Mouse (Mus musculus): ENCODE measurements around the gene Cfap69.

The Cfap69 gene

DNA sequence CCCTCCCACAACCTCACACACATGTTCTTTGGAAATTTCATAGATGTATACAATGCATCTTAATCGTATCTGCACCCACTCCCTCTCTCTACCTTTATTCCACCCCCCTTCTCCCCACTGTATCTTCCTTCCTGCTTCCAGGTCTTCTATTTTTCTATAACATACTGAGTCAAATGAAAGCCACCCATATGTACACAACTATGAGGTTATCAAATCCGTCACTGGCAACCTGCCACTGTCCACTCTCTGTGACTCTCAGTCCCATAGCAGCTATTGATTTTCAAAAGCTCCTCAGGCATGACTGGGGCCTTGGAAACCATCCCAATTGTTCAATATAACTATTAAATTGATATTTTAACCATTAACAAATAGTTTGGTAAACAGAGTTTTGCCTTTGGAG lies 6.1 kb downstream of the Cfap69 start:
- no peak for DNase-seq (ENCODE audit: low spot score in 2 of 2)

DNA sequence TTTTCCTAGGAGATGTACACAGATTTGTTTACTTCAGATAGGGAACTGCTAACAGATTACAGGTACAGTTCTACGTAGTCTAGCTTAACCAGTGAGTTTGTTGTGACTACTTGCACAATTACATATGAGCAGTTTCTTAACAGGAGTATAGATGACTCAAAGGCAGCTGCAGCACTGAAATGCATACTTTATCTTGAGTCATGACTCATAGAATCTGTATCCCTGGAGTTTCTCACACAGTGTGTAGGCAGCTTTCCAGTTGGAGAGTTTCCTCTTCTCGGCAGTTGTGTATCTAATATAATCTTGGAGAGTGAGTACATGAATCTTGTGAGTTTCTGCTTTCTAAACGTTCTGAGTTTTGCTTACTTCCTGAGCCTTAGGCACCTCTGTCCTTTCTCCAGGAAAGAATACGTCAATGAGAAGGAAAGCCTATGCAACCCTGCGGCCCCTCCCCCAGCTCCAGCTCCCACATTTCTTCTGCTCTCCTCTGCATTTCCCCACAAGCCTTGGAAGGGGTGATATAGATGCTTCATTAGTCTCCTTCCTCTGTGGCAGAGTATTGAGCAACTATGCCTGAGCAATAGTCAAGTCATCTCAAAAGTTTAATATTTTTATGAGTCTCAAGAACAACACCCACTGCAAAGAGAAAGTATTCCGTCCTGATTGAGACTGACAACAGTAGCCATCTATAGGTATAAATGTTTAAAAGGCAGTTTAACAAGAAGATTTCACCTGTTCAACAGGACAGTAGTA lies 15.0 kb downstream of the Cfap69 start:
- DNase-seq (ENCODE audit: low spot score in 2 of 2): no peak

DNA sequence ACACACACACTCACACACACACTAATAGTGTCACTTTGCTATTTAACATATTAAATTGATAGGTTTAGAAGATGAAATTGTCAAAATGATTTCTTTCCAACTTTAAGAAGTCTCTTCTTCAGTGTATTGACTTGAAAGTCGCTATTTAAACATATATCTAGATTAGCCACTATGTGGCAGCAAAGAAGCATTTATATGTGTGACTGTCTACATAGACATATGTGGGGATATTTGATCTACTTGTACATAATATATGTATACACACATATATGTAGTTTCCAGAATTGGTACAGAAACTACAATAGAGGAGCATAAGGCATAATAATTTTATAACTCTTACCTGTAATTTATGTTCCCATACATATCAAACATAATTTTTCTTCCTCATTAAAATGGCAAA lies 17.9 kb downstream of the Cfap69 start:
- no peak for DNase-seq (ENCODE audit: low spot score in 2 of 2)

DNA sequence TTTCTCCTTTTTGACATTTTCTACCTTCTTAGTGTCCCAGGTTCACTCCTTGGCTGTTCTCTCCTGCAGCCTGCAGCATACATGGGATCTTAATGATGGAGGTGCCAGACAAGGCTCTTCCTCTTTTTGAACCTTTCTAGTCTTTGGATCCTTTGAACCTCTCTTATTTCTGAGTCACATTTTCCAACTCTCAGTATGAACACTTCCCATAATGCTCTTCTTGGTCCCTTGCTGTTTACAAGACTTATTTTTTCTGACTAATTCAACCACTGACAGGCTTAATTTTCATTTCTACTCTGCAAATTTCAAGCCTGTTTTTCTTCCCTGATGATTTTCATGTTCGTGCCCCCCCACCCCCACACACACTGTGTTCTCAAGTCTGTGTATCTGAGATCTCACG lies 25.5 kb downstream of the Cfap69 start:
- DNase-seq (ENCODE audit: low spot score in 2 of 2): no peak

DNA sequence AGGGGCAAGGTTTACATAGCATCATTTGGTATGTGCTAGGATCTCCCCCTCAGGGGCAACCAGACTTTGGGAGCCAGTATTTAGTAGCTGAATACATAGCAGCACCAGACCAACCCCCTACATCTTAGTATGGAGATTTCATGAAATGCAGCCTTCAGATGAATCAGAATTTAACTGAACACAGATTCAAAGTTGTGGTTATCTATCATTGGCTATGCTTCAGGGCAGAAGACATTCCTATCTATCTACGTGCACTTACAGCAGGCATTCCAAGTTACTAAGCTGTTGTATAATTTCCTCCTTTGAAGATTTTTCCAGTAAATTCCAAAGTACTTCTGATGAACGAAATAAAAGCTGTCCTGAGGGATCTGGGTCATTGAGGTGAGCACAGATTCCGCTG lies 38.5 kb downstream of the Cfap69 start:
- DNase-seq (ENCODE audit: low spot score in 2 of 2): no peak

DNA sequence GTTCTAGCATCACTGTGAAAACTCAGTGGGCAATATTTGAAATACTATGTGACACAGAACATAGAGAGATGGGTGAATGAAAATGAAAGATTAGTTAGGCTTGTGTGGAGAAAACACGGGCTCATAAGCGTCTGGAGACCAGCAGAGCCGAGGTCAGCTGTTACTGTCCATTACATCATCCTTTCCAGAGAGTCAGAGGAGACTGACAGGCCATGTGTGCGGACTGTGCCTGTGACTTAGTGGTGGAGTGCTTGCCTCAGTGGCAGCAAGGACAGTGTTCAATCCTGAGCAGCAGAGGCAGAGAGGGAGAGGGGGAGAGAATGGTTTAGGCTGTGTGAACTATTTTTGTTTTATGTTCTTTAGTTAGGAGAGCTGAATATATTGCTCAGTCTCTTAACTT lies 45.7 kb downstream of the Cfap69 start:
- no peak for DNase-seq (ENCODE audit: low spot score in 2 of 2)

DNA sequence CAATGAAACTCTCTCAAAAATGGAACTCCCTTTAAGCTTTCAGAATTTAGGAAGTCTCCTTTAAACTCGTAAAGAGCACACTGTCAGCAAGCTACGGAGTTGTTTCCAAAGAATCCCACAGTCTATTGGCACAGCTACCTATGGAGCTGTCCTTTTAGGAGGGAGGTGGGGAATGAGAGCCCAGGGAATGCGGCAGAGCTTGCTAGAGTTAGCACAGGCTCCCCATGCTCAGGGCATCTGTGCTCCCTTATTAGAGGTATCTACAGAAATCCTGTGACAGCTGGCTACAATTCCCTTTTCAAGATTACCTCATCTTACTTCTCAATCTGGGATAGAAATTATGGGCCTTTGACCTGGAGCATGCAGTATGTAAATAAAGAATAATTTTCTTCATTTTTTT lies 53.5 kb downstream of the Cfap69 start:
- DNase-seq (ENCODE audit: low spot score in 2 of 2): no peak

DNA sequence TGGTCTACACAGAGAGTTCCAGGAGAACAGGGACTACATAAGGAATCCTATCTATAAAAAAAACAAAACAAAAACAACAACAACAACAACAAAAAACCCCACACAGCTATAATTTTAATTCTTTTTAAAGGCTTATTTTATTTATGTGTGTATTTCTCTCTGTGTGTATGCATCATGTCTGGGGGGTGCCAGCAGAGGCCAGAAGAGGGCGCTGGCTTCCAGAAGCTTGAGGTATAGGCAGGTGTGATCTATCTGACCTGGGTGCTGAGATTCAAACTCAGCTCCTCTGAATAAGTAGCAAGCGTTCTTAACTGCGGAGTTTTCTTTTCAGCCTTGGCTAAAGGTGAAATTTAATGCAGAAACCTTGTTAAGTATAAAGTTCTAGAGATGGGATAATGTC lies 76.4 kb downstream of the Cfap69 start:
- no peak for DNase-seq (ENCODE audit: low spot score in 2 of 2)

DNA sequence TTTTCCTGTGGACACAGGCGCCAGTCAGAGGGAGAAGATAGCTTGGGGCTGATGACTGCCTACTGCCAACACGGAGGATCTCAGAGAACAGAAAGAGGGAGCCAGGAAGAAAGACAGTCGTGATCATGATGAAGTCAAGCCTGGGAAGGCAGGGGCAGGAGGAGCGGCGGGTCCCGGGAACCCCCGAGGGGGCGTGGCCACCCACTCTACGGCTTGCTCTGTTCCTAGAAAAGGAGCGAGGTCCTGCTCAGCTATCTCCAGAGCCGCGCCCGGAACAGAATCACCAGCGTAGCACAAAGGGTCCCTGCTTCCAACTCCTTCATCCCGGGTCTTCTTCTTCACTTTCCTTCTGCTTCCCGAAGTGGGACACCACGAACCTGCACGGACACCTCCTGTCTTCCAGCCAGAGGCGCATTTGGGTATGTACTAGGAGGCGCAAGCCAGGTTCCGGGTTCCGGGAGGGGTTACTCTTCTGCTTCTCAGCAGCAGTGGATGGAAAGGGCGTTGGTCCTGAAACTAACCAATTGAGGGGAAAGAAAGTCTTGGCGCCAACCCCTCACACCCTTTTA lies 90.2 kb downstream of the Cfap69 start, which contains the start of gene Gm8773:
Gene Gm8773, plus strand, starts transcription at position 51 of the 569 bp plus-strand sequence.
- no peak for DNase-seq (ENCODE audit: low spot score in 2 of 2)

DNA sequence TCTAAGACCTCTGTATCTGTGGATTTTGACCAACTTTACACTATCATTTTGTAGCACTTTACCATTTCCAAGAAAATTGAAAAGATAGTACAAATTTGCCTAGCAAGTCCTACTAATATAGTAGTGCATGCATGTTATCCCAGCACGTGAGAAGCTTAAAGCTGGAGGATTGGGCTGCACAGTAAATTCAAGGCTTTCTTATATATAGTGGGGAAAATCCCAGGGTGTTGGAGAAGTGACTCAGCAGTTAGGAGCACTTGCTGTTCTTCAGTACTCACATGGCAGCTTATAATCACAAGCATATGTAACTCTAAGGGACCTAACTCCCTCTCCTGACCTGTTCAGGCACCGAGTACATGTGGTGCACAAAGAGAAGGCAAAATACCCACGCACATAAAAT lies 101.6 kb downstream of the Cfap69 start:
- no peak for DNase-seq (ENCODE audit: low spot score in 2 of 2)

DNA sequence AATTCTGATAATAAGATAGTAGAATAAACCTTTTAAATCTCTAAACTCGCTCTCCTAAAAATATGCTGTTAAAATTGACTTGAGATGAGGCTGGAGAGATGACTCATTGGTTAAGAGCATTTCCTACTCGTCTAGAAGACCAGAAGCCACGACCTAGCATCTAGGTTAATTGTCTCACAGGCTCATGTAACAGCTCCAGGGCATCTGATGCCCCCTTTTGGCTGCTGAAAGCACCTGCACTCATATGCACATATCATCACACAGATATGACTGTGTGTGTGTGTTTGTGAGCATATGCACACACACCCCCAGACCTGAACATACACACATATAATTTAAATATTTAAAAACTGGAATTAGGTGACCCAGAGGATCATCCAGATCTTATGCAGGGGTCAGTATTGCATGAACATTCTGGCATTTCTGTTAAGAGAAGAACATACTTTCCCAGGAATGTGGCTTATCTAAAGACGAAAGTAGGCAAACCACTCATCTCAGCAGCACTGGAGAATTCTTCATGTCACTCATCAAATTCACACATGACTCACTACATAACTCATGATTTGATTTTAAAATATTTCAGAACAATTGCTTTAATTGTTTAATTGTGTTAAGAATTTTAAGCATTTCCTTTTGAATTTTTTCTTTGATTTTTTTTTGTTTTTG lies 102.9 kb downstream of the Cfap69 start:
- DNase-seq (ENCODE audit: low spot score in 2 of 2): no peak

DNA sequence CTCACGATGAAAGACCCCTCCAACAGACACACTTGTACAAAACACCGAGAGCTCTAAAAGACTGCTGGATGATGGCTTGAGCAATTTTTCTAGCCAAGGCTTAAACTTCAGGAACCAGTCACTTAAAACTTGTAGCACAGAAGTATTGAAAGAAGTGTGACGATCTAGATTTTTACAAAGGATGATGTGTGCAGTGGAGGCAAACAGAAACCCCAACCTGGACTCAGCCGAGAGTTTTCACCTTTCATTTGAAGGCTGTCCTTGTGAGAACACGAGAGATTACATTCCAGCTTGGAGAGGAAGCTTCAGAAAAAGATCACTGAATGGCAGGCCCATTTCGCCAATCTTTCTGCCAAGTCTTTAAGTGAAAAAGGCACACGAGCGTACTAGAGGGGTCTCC lies 104.2 kb downstream of the Cfap69 start:
- DNase-seq (ENCODE audit: low spot score in 2 of 2): no peak

DNA sequence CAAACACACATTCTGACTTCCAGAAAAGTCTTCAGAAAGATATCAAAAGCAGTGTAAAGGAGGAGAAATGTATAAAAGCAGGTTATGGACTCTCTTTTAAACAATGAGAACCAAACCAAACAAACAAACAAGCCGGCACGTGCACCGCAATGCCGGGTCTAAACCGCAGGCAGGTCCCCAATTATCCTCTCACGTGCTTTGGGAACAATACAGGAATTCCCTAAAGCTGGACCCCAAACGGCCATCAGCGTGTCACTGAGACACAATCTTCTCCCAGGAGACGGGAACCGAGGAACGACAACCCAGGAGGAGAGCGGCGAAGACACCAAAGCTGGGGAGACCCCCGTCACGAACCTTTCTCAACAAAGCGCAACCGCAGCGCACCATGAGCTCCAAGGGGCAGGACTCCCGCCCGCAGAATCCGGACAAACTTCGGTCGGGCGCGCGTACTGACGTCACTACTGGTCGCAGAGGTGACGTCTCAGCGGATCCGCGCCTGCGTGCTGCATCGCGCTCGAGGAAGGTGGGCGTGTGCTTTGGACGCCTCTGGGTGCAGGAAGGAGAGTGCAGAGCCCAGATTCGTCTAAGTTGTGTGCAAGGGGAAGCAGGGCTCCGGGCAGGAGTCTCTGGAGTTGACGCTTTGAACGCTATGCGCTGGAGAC lies 104.8 kb downstream of the Cfap69 start, which contains the start of gene Gtpbp10:
Gene Gtpbp10, minus strand, starts transcription at position 460 of the 662 bp plus-strand sequence.
- peak; percentile 91 to 93 for DNase-seq (ENCODE audit: low spot score in 2 of 2)

DNA sequence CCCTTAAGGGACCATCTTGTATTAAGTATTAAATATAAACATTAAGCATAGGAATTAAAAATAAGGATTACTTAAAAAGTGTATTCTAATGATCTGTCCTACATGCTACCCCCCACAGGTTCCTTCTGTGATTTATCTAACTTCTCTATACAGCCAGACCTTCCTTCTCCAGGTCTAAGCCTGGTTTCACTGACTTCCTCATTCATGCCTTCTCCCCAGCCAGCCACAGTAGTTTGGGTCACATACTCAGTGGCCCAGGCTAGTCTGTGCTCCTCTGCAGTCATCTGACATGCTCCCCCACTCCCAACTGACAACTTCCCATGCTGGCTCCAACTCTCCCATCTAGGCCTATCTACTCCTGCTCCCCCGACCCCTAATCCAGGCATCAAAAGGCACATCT lies 112.9 kb downstream of the Cfap69 start:
- DNase-seq (ENCODE audit: low spot score in 2 of 2): no peak

DNA sequence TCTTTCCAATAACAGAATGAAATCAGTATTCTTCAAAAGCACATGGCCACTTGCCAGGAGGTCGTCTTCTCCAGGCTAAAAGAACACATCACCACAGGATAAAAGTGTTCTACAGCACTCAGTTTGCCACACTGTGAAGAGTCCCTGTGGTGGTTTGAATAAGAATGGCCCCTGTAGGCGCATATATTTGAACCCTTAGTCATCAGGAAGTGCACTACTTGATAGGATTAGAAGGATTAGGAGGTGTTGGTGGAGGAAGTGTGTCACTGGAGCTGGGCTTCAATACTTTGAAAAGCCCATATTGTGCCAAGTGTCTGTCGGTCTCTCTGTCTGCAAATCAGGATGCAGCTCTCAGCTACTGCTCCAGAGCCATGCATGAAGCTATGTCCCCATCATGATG lies 123.7 kb downstream of the Cfap69 start:
- no peak for DNase-seq (ENCODE audit: low spot score in 2 of 2)

DNA sequence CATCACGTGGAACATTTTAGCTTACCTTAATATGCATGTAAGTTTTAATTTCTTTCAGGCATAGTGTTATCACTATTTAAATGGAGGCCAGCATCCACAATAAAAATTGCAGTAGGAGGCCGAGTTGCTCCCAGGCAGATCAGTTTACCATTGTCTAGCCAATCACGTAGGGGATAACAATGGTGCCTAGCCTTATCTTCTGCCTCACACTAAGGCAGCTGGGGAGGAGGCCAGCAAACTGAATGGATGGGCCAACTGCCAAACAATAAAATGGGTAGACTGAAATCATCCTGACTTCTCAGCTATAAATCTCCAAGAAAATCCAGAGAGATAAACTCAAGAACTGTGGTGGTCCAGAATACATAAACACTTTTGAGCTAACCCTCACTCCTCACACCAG lies 124.3 kb downstream of the Cfap69 start:
- no peak for DNase-seq (ENCODE audit: low spot score in 2 of 2)

DNA sequence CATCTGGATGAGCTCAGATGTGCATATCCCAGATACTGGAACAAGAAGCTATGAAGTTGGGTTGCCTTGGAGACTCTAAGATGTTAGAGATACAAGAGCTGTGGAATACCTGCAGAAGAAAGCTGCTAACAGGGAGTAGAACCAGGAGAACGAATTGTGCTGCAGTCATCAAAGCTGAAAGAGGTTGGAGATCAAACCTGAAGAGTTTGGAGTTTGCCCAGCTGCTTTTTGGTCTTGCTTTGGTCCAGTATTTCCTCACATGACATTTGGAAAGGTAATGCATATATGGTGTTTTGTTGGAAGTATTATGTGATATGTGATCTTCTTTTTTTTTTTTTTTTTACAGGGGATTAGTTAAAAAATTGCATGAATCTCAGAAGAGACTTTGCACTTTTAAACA lies 127.9 kb downstream of the Cfap69 start:
- DNase-seq (ENCODE audit: low spot score in 2 of 2): no peak

DNA sequence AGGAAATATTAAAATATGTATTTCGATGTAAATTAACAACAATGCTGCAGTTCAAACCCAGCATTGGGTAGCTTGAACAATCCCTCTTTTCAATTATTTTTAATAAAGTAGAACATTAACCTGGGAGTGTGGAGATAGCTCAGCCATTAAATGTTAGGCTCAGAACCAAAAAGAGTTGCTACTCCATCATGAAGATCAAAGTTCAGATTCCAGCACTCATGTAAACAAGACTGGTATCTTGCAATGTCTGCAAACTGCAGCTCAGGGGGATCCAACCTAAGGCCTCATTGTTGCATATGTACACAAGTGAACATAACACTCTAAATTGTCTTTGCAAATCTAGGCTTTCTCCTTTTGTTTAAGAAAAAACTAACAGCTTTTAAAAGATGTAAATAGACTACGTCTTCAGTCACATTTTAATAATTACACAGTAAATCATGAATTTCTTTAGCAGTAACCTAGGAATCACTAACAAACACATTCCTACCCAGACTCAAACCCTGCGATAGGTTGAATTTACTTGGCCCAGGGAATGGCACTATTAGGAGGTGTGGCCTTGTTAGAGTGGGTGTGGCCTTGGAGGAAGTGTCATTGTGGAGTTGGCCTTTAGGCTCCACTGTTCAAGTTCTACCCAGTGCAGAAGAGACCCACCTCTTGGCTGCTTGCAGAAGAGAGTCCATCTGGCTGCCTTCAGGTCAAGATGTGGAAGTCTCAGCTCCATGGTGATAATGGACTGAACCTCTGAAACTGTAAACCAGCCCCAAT lies 130.2 kb downstream of the Cfap69 start:
- no peak for DNase-seq (ENCODE audit: low spot score in 2 of 2)

All from natural killer cell, adult 2 months (primary cell).